Mouse (Mus musculus): Measurements from ENCODE around the gene Ap4m1. TPM values are rescaled to one million over a fixed set of nuclear protein-coding genes. Genes with fewer than 3 reads are reported as not detected.

Gene Ap4m1
- polyA plus RNA-seq (2012; rRNA removed): 22.9 and 23.6 TPM in 2 replicates

DNA sequence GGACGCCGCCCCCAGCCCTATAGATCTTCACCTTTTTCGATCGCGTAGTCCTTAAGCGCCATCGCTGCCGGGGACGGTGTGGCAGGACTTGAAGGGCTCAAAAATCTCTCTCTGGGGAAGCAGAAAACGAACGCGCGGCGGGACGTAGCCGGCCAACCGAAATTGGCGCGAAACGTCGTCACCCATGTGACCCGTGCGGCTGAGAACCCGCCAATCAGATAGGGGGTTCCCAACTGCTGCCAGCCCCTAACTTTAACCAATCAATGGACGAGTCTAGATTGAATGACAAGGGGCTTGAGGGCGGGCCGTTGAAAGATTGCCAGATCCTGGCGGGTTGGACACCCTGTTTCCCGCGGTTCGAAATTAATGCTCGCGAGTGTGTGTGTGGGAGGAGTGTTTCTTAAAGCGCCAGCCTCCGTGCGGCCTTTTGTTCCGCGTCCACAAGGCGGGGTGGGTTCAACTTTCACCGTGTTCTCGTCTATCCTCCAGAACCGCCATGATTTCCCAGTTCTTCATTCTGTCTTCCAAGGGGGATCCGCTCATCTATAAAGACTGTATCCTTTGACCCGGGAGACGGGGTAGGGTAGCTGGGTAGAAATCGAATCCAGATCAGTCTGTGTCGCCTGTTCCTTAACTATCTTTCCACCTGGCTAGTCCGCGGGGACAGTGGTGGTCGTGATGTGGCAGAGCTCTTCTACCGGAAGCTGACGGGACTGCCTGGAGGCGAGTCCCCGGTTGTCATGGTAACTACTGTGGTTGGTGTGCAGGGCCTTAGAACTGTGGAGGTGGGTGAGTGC lies at the start of gene Ap4m1, which contains the start of gene Mcm7:
Gene Ap4m1 (plus strand): TSS at position 308 of the 797 bp plus-strand sequence.
Gene Mcm7 (minus strand): TSS at position 728 of the 797 bp plus-strand sequence.
- H3K27ac ChIP-seq (ENCODE audit: insufficient read depth, low read depth, low read length): peak within 1 kb of the TSS; percentile 77
- 0 out of 2 replicates have a peak, but pooled peaks have one; percentile 14 for TF ChIP-seq CTCF (conservative IDR thresholded peaks at IDR 0.05; ENCODE audit: insufficient read depth, insufficient read length, low read depth, low read length)
- TF ChIP-seq POLR2A (IDR thresholded peaks at IDR 0.05; ENCODE audit: low read depth, low read length): no peak
- peak; percentile 99 for DNase-seq
- peaks cover under 1% of the 10 kb centered on the region for H3K36me3 ChIP-seq (ENCODE audit: control insufficient read depth, insufficient read depth, low read length)
- WGBS: under 1% methylated on average over 54 of the region's 54 CpGs
- H3K4me1 ChIP-seq (ENCODE audit: control insufficient read depth, insufficient read depth, low read length): peaks cover 3% of the 10 kb centered on the region; the same call in 1 of the 2 replicates
- no peaks in the 10 kb centered on the region for H3K27me3 ChIP-seq (replicated peaks; ENCODE audit: control insufficient read depth, insufficient read depth, low read length)
- H3K4me3 ChIP-seq (ENCODE audit: insufficient read depth, low read depth, low read length): peak within 1 kb of the TSS; percentile 68

DNA sequence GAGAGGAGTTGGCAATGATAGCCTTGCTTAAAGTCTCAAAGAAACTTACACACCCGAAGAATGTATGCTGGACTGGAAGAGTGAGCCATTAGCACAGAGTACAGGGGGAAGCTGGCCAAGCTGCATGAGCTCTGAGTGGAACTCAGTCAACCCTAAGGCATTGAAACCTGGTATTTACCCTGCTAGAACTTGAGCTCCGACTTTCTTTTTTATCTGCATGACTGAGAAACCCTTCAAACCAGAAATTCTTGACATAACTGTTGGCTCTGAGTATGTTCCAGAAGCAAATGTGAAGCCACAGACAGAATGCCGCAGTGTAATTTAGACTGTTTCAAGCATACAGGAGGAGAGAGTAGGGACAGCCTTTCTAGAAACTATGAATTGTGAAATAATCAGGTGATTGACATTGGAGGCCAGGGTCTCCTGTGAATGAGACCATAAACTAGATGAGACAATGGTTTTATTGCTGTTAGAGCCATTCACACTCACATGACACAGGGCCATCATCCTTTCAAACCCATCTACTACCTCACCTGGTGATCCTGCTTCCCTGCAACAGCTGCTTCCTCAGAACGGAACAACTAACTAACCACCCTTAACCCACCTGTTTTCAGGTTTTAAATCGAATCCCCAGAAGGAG lies 39.3 kb upstream of the Ap4m1 start:
- peak; percentile 77 for DNase-seq
- H3K27me3 ChIP-seq (replicated peaks; ENCODE audit: control insufficient read depth, insufficient read depth, low read length): no peaks in the 10 kb centered on the region
- H3K4me3 ChIP-seq (ENCODE audit: insufficient read depth, low read depth, low read length): no peak overlapping the region
- TF ChIP-seq POLR2A (IDR thresholded peaks at IDR 0.05; ENCODE audit: low read depth, low read length) (no peak), CTCF (conservative IDR thresholded peaks at IDR 0.05; ENCODE audit: insufficient read depth, insufficient read length, low read depth, low read length) (no peak)
- no peaks in the 10 kb centered on the region for H3K4me1 ChIP-seq (ENCODE audit: control insufficient read depth, insufficient read depth, low read length)
- H3K36me3 ChIP-seq (ENCODE audit: control insufficient read depth, insufficient read depth, low read length): peaks cover 6% of the 10 kb centered on the region
- H3K27ac ChIP-seq (ENCODE audit: insufficient read depth, low read depth, low read length): peak overlapping the region; percentile 47; the same call in 1 of the 2 replicates
- 52% methylated on average over 5 of the region's 5 CpGs for WGBS

GRCm38 (mm10) chr5:138137257-138137656 lies 34.5 kb upstream of the Ap4m1 start:
- H3K36me3 ChIP-seq (ENCODE audit: control insufficient read depth, insufficient read depth, low read length): no peaks in the 10 kb centered on the region; the same call in 1 of the 2 replicates
- TF ChIP-seq CTCF (conservative IDR thresholded peaks at IDR 0.05; ENCODE audit: insufficient read depth, insufficient read length, low read depth, low read length) (no peak), POLR2A (IDR thresholded peaks at IDR 0.05; ENCODE audit: low read depth, low read length) (no peak)
- WGBS: 57% methylated on average over 4 of the region's 4 CpGs
- DNase-seq: no peak
- H3K4me1 ChIP-seq (ENCODE audit: control insufficient read depth, insufficient read depth, low read length): no peaks in the 10 kb centered on the region; the same call in 1 of the 2 replicates
- no peaks in the 10 kb centered on the region for H3K27me3 ChIP-seq (replicated peaks; ENCODE audit: control insufficient read depth, insufficient read depth, low read length)
- H3K4me3 ChIP-seq (ENCODE audit: insufficient read depth, low read depth, low read length): no peak overlapping the region
- H3K27ac ChIP-seq (ENCODE audit: insufficient read depth, low read depth, low read length): no peak overlapping the region

- Histone ChIP-seq H3K4me3 (ENCODE audit: insufficient read depth, low read depth, low read length) (no peak overlapping the region), H3K27me3 (replicated peaks; ENCODE audit: control insufficient read depth, insufficient read depth, low read length) (no peaks in the 10 kb centered on the region), H3K36me3 (ENCODE audit: control insufficient read depth, insufficient read depth, low read length) (no peaks in the 10 kb centered on the region; the same call in 1 of the 2 replicates), H3K27ac (ENCODE audit: insufficient read depth, low read depth, low read length) (0 out of 2 replicates have a peak overlapping the region, but pooled peaks have one; percentile 4), H3K4me1 (ENCODE audit: control insufficient read depth, insufficient read depth, low read length) (no peaks in the 10 kb centered on the region; the same call in 1 of the 2 replicates)
- peak; percentile 74 for DNase-seq
- peak; percentile 53 for TF ChIP-seq CTCF (conservative IDR thresholded peaks at IDR 0.05; ENCODE audit: insufficient read depth, insufficient read length, low read depth, low read length)
- no peak for TF ChIP-seq POLR2A (IDR thresholded peaks at IDR 0.05; ENCODE audit: low read depth, low read length)
- WGBS: 38% methylated on average over 8 of the region's 8 CpGs
Observed at GRCm38 (mm10) chr5:138137935-138138549, 33.8 kb upstream of the Ap4m1 start.

- H3K36me3 ChIP-seq (ENCODE audit: control insufficient read depth, insufficient read depth, low read length): no peaks in the 10 kb centered on the region; the same call in 1 of the 2 replicates
- TF ChIP-seq CTCF (conservative IDR thresholded peaks at IDR 0.05; ENCODE audit: insufficient read depth, insufficient read length, low read depth, low read length) (no peak), POLR2A (IDR thresholded peaks at IDR 0.05; ENCODE audit: low read depth, low read length) (no peak)
- WGBS: 52% methylated on average over 4 of the region's 4 CpGs
- H3K4me1 ChIP-seq (ENCODE audit: control insufficient read depth, insufficient read depth, low read length): no peaks in the 10 kb centered on the region; the same call in 1 of the 2 replicates
- H3K27me3 ChIP-seq (replicated peaks; ENCODE audit: control insufficient read depth, insufficient read depth, low read length): no peaks in the 10 kb centered on the region
- H3K27ac ChIP-seq (ENCODE audit: insufficient read depth, low read depth, low read length): no peak overlapping the region
- H3K4me3 ChIP-seq (ENCODE audit: insufficient read depth, low read depth, low read length): no peak overlapping the region
- no peak for DNase-seq
Observed at GRCm38 (mm10) chr5:138138585-138138984, 33.2 kb upstream of the Ap4m1 start.

DNA sequence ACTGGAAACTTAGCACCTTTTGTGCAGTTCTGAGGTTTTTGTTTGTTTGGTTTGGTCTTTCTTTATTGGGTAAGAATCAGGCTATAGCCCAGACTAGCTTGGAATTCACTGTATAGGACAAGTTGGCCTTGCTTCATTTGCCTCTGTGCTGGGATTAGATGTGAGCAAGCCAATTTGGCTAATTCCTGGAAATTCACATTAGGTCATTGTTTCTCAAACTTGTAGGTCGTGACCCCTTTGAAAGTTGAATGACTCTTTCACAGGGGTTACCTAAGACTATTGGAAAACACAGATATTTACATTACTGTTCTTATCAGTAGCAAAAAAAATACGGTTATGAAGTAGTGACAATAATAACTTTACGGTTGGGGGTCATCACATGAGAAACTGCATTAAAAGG lies 17.4 kb upstream of the Ap4m1 start:
- H3K4me3 ChIP-seq (ENCODE audit: insufficient read depth, low read depth, low read length): no peak overlapping the region
- H3K4me1 ChIP-seq (ENCODE audit: control insufficient read depth, insufficient read depth, low read length): 0 out of 2 replicates have a peak, but pooled peaks cover 4% of the 10 kb centered on the region
- WGBS: 79% methylated on average over 3 of the region's 3 CpGs
- H3K36me3 ChIP-seq (ENCODE audit: control insufficient read depth, insufficient read depth, low read length): peaks cover 7% of the 10 kb centered on the region
- H3K27me3 ChIP-seq (replicated peaks; ENCODE audit: control insufficient read depth, insufficient read depth, low read length): no peaks in the 10 kb centered on the region
- H3K27ac ChIP-seq (ENCODE audit: insufficient read depth, low read depth, low read length): no peak overlapping the region
- DNase-seq: no peak
- TF ChIP-seq CTCF (conservative IDR thresholded peaks at IDR 0.05; ENCODE audit: insufficient read depth, insufficient read length, low read depth, low read length) (no peak), POLR2A (IDR thresholded peaks at IDR 0.05; ENCODE audit: low read depth, low read length) (no peak)
